19 mouse cellular contexts compared by ENCODE assay signal in genomic region chr3:158202776-158203175, GRCm38 (mm10).
"Had no signal": no experiment of that assay in that cellular context is flagged by ENCODE, and none has a peak within 500 bp of the region (broad histone marks: within the 10 kb centered on the region; RNA-seq: fewer than 3 reads in every experiment).

No protein-coding gene starts in this region.

- H3K27ac ChIP-seq: intestine, embryonic 15.5 days; limb, embryonic 12.5 days; limb, embryonic 15.5 days; liver, embryonic 12.5 days; liver, embryonic 15.5 days had no signal

- H3K4me1 ChIP-seq: intestine, embryonic 15.5 days; limb, embryonic 12.5 days; limb, embryonic 15.5 days; liver, embryonic 12.5 days; liver, embryonic 15.5 days had no signal

- ATAC-seq: intestine, embryonic 15.5 days; liver, embryonic 12.5 days had no signal

- H3K4me3 ChIP-seq: intestine, embryonic 15.5 days; limb, embryonic 12.5 days; limb, embryonic 15.5 days; liver, embryonic 12.5 days; liver, embryonic 15.5 days had no signal

- H3K27me3 ChIP-seq: intestine, embryonic 15.5 days; limb, embryonic 12.5 days; limb, embryonic 15.5 days; liver, embryonic 12.5 days; liver, embryonic 15.5 days had no signal

- H3K4me2 ChIP-seq: intestine, embryonic 15.5 days; limb, embryonic 12.5 days; limb, embryonic 15.5 days; liver, embryonic 12.5 days; liver, embryonic 15.5 days; midbrain, embryonic 11.5 days had no signal

- H3K9ac ChIP-seq: intestine, embryonic 15.5 days; limb, embryonic 12.5 days; limb, embryonic 15.5 days; liver, embryonic 12.5 days; liver, embryonic 15.5 days had no signal

- H3K36me3 ChIP-seq: intestine, embryonic 15.5 days; limb, embryonic 12.5 days; limb, embryonic 15.5 days; liver, embryonic 12.5 days; liver, embryonic 15.5 days had no signal

- DNase-seq: kidney, adult 11 months; kidney, adult 9 months; kidney, postnatal 14 days; kidney, postnatal 4 days; layer of hippocampus, postnatal 36 days; left cerebral cortex, postnatal 4 days; lung, adult 2 months; lung, postnatal 14 days; lung, postnatal 4 days; midbrain, embryonic 14.5 days; thymus, adult 2 months; thymus, postnatal 14 days; thymus, postnatal 4 days had no signal

- H3K9me3 ChIP-seq: intestine, embryonic 15.5 days; limb, embryonic 12.5 days; limb, embryonic 15.5 days; liver, embryonic 12.5 days; liver, embryonic 15.5 days had no signal
